Comparison of ENCODE assay signal across 10 mouse cellular contexts in the genomic region with DNA sequence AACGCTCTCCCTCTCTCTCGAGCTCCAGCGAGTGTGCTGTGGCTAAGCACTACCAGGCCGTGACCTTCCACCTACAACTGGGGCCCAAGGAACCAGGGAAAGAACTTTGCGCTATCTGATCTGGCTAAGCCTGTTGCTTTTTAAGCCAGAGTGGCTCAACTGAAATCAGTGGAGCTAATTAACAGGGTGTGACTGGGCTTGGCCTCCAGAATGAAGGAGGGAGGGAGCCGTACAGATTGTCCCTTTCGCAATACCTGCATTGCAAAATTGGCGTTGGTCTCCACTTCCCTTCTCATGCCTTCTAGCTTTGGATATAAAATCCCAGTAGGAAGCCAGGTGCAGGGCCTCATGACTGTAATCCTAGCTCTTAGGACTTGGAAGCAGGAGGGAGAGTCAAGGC. TPM values are rescaled to one million over a fixed set of nuclear protein-coding genes. Genes with fewer than 3 reads are reported as not detected.
DNase-seq lines count a peak whose midpoint lies in the region; ATAC-seq and TF ChIP-seq lines count a peak whose summit lies in the region.
"Had no signal": no experiment of that assay in that cellular context is flagged by ENCODE, and none has a peak within 500 bp of the region (broad histone marks: within the 10 kb centered on the region; RNA-seq: fewer than 3 reads in every experiment).

No protein-coding gene starts in this region.

- no peak overlapping the region; the same call in 1 of the 2 replicates for H3K27ac ChIP-seq in heart, adult 2 months
- no peak overlapping the region for H3K27ac ChIP-seq in heart, embryonic 10.5 days
- H3K27ac ChIP-seq in lung, embryonic 15.5 days, result no peak overlapping the region
- H3K27ac ChIP-seq: limb, embryonic 15.5 days had no signal

- TF ChIP-seq EP300 in heart, adult 2 months (IDR thresholded peaks at IDR 0.05; ENCODE audit: insufficient read depth, low read depth, low read length), result peak; percentile 92

- no peaks in the 10 kb centered on the region for H3K27me3 ChIP-seq in heart, adult 2 months (ENCODE audit: control insufficient read depth, insufficient read depth, low read length)
- H3K27me3 ChIP-seq in heart, embryonic 10.5 days (ENCODE audit: insufficient read depth, poor library complexity, severe bottlenecking), result no peaks in the 10 kb centered on the region
- H3K27me3 ChIP-seq in lung, embryonic 15.5 days, result no peaks in the 10 kb centered on the region
- H3K27me3 ChIP-seq: limb, embryonic 15.5 days had no signal

- no peak for TF ChIP-seq CTCF in heart, adult 2 months (IDR thresholded peaks at IDR 0.05)

- DNase-seq in heart, adult 2 months, result peak; percentile 36 to 79
- DNase-seq in heart, embryonic 10.5 days (ENCODE audit: low spot score), result no peak
- DNase-seq in heart, postnatal 14 days, result peak; percentile 44 to 52
- DNase-seq in urinary bladder, postnatal 25 days (ENCODE audit: low spot score), result peak; percentile 52
- DNase-seq in right cerebral cortex, postnatal 25 days, result no peak
- no peak for DNase-seq in left cerebral cortex, postnatal 4 days
- DNase-seq in cerebellum, adult 18-20 months, result no peak

- no peak overlapping the region for H3K4me3 ChIP-seq in heart, adult 2 months
- H3K4me3 ChIP-seq in heart, embryonic 10.5 days, result no peak overlapping the region
- no peak overlapping the region for H3K4me3 ChIP-seq in lung, embryonic 15.5 days
- H3K4me3 ChIP-seq: limb, embryonic 15.5 days had no signal

- no peak overlapping the region for H3K9ac ChIP-seq in heart, adult 2 months (ENCODE audit: low read depth, low read length)
- no peak overlapping the region for H3K9ac ChIP-seq in lung, embryonic 15.5 days
- H3K9ac ChIP-seq: limb, embryonic 15.5 days had no signal

- WGBS in heart, adult 2 months, result 48% methylated on average over 8 of the region's 8 CpGs
- WGBS in heart, embryonic 10.5 days, result 71% methylated on average over 8 of the region's 8 CpGs
- WGBS in lung, embryonic 15.5 days, result 62% methylated on average over 8 of the region's 8 CpGs

- intact Hi-C loops in heart, adult 2 months (cut with DNase I), result no loop called here
- intact Hi-C loops in heart, postnatal 14 days (cut with DNase I), result no loop called here
- intact Hi-C loops in left cerebral cortex, postnatal 4 days (cut with DNase I), result no loop called here

- H3K9me3 ChIP-seq in heart, embryonic 10.5 days, result no peaks in the 10 kb centered on the region
- H3K9me3 ChIP-seq in lung, embryonic 15.5 days, result no peaks in the 10 kb centered on the region
- H3K9me3 ChIP-seq: limb, embryonic 15.5 days had no signal

- H3K36me3 ChIP-seq in heart, adult 2 months (ENCODE audit: control insufficient read depth, insufficient read depth, low read length), result no peaks in the 10 kb centered on the region
- no peaks in the 10 kb centered on the region for H3K36me3 ChIP-seq in heart, embryonic 10.5 days
- no peaks in the 10 kb centered on the region for H3K36me3 ChIP-seq in lung, embryonic 15.5 days
- H3K36me3 ChIP-seq: limb, embryonic 15.5 days had no signal

- H3K79me2 ChIP-seq in heart, adult 2 months (replicated peaks; ENCODE audit: control insufficient read depth, insufficient read depth, low read length), result no peaks in the 10 kb centered on the region

- ATAC-seq in lung, embryonic 15.5 days (ENCODE audit: borderline replicate concordance, extremely low read depth, low FRiP score, low TSS enrichment), result 0 out of 2 replicates have a peak, but pooled peaks have one; percentile 23

- H3K4me2 ChIP-seq in lung, embryonic 15.5 days, result no peak overlapping the region
- H3K4me2 ChIP-seq: limb, embryonic 15.5 days had no signal

- TF ChIP-seq POLR2A in heart, adult 2 months (IDR thresholded peaks at IDR 0.05; ENCODE audit: insufficient read depth, low read depth, low read length), result no peak

- H3K4me1 ChIP-seq in heart, adult 2 months (ENCODE audit: control insufficient read depth, insufficient read depth, low read length), result no peaks in the 10 kb centered on the region
- no peaks in the 10 kb centered on the region for H3K4me1 ChIP-seq in heart, embryonic 10.5 days
- no peaks in the 10 kb centered on the region for H3K4me1 ChIP-seq in lung, embryonic 15.5 days

RNA-seq across cellular contexts. Expression of gene Pank3, which starts 18.7 kb away (rescaled TPM):
- total RNA-seq in heart, adult 2 months (2021), result 10 to 100 TPM; 19.4 to 21.8 TPM
- polyA plus RNA-seq in heart, adult 2 months (2012; rRNA removed), result 4.8 and 10.9 TPM in 2 replicates
- polyA plus RNA-seq in heart, embryonic 10.5 days (2016; fragmentation: Nextera tagmentation; extraction: Ambion mirVana), result 9.4 and 10.7 TPM in 2 replicates
- total RNA-seq in heart, postnatal 14 days (2021), result 10 to 100 TPM; 26.9 to 27.0 TPM
- 13.4 and 13.7 TPM in 2 replicates for polyA plus RNA-seq in lung, embryonic 15.5 days (2015; fragmentation: Nextera tagmentation; extraction: Ambion mirVana)
- total RNA-seq in left cerebral cortex, postnatal 4 days (2021), result 10 to 100 TPM; 64.9 to 70.1 TPM

RNA-seq across cellular contexts. Expression of gene Fbll1, which starts 48.1 kb away (rescaled TPM):
- total RNA-seq in heart, adult 2 months (2021), result not detected
- polyA plus RNA-seq in heart, adult 2 months (2012; rRNA removed), result 0.12 TPM in 1 of 2 replicates, not detected in the other
- polyA plus RNA-seq in heart, embryonic 10.5 days (2016; fragmentation: Nextera tagmentation; extraction: Ambion mirVana), result not detected in 2 replicates
- not detected for total RNA-seq in heart, postnatal 14 days (2021)
- 0.10 and 0.22 TPM in 2 replicates for polyA plus RNA-seq in lung, embryonic 15.5 days (2015; fragmentation: Nextera tagmentation; extraction: Ambion mirVana)
- total RNA-seq in left cerebral cortex, postnatal 4 days (2021), result 10 to 100 TPM; 51.9 to 53.1 TPM
- total RNA-seq: common myeloid progenitor, adult 5-6 weeks had no signal

Comparison
In these comparisons a context has a peak if more than half of its experiments do, and no peak if none do; other contexts are left out.
1. DNase-seq: peak in heart, adult 2 months (2 of 2), heart, postnatal 14 days (2 of 2) and urinary bladder, postnatal 25 days (single experiment); none in heart, embryonic 10.5 days (single experiment), right cerebral cortex, postnatal 25 days (single experiment), left cerebral cortex, postnatal 4 days (single experiment) and cerebellum, adult 18-20 months (0 of 2).
2. RNA of gene Fbll1, which starts 48.1 kb away (total RNA-seq): 51.9 to 53.1 TPM in left cerebral cortex, postnatal 4 days; not detected in heart, adult 2 months and not detected in heart, postnatal 14 days; every median in the first group is over 10 times any median in the second.